Mouse (Mus musculus) thymus, postnatal 36 days (tissue): ENCODE measurements around the gene Pak7.
"Not testable (repeated sequence)": the region's sequence is repeated elsewhere in the genome, so short reads cannot be mapped to it uniquely, and the experiment has no call there.

ENCODE experiments used
- DNase-seq, 2 experiments: peaks; one replicate each; pipeline ENCODE4 v3.0.0; 2022; ENCODE audit warnings: mixed read lengths in 2 of 2

Pak7 gene

GRCm38 (mm10) chr2:136387181-136388131, at the start of gene Pak7:
Gene Pak7 (minus strand): TSS chr2:136387967.
- no peak for DNase-seq

GRCm38 (mm10) chr2:136425561-136425960, 37.8 kb upstream of the Pak7 start:
- DNase-seq, result no peak

GRCm38 (mm10) chr2:136419543-136419942, 31.8 kb upstream of the Pak7 start:
- DNase-seq, result no peak

DNA sequence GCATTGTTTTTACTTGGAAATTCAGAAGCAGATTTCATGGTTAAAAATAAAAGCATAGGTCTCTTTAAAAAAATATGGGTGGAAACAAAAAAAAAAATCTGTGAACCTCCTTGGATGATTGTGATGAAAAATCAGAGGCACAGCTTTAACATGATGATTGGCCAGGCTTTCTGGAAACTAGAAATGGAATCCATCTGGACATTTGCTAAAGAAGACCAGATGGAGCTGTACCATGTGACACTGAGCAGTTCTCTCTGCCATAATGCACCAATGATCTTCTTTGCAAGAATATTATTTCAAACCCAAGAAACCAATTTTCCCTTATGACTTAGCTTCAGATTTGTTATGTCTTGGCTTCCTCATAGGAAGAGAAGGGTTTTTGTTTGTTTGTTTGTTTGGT, 28.6 kb upstream of the Pak7 start:
- no peak for DNase-seq

DNA sequence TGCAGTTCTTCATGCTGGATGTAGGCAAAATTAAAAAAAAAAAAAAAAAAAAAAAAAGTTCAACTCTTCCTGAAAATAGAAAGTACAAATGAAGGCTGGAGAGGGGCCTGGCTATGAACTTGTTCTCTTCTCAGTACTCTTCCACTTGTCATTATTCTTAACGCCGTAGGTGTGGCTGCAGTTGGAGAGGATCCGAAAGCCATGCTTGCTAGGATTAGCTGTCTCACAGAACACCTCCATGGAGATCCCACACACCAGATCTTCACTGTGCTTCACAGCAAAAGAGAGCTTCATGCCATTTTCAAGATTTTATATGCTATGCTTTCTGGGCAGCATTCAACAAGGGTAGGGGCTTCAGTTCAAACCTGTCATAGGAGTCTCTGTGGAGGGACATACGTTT, 14.8 kb upstream of the Pak7 start:
- no peak for DNase-seq

- no peak for DNase-seq
Measured at GRCm38 (mm10) chr2:136375318-136375717, 12.4 kb downstream of the Pak7 start.

GRCm38 (mm10) chr2:136372361-136372760, 15.4 kb downstream of the Pak7 start:
- DNase-seq, result no peak

GRCm38 (mm10) chr2:136351393-136352096, 36.2 kb downstream of the Pak7 start:
- DNase-seq, result no peak

- no peak for DNase-seq
Measured at GRCm38 (mm10) chr2:136350459-136350858, 37.3 kb downstream of the Pak7 start.

DNA sequence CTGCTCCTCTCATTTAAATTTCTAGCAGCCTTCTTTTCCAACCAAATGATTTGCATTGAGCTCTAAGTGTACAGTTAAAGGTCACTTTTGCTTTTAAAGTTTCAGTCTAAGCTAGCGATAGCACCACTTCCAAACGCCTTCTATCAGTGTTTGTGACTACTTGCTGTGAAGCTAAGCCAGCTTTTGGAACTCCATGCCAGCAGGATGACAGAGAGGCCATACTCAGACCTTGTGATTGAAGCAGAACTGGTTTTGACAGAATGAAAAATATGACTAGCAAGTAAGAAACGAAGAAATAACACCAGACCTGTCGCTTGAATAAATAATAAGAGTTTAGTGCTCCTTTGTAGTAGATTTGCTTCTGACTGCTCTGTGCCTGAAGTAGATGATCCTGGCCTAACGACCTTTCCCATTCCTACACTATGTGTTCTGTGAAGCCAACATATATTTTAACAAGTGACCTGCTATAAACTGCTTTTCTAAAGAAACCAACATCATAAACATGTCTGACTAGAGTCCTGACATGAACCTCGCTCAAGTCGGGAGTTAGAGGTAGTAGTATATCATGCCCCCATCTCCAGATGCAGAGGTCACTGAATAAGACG, 38.0 kb downstream of the Pak7 start:
- no peak for DNase-seq

GRCm38 (mm10) chr2:136344240-136344780, 43.5 kb downstream of the Pak7 start:
- DNase-seq, result not testable (repeated sequence)

DNA sequence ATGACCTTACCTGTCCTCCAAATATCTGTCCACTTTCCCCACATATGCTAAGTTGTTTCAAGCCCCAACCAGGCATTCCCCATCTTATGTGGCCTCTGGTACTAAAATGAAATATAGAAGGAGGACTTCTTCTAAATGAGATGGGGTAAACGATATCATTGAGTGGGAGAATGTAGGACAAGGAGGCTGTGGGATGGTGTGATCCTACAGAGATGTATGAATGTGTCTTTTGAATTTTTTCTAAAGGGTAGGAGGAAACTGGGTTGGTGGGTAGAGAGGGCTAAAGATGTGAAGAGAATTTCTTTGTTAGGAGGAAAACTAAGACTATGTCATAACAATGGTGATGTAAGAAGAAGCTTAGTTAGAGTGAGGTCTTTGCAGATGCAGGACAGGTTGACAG, 57.8 kb downstream of the Pak7 start:
- DNase-seq, result no peak

GRCm38 (mm10) chr2:136325646-136326045, 62.1 kb downstream of the Pak7 start:
- no peak for DNase-seq

DNA sequence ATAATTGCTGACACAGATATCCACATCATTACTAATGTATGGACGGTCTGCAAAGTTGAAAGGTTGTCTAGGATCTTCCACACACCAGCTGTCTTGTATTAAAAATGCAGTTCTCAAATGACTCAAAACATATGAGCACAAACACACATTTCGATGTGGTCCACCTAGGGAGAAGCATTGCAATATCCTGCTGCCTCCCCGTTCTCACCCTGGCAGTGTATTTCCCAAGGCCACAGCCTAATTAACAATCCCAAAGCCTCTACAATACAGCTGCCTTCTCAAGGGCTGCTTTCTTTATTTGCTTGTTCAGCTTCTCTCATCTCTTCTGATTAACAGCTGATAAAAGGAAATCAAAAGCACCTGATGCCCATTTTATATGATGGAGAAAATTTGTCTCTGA, 78.5 kb downstream of the Pak7 start:
- no peak for DNase-seq

DNA sequence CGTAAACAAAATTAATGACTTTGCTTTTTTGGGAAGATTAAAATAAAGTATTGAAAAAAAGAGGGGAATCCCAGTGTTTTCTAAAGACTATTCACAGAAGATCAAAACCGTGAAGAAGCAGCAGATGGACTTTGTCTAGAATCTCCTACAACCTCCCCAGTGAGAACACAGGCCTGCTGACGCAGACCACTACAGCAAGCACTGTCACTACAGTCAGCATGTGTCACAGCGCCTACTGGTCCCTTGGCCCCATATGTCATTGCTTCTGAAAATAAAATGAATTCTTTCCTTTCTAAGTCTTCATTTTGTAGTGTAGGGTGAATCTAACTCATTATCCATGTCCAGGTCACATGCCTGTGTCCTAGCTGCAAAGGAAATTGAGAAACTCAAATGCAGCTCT, 79.0 kb downstream of the Pak7 start:
- DNase-seq, result no peak

DNA sequence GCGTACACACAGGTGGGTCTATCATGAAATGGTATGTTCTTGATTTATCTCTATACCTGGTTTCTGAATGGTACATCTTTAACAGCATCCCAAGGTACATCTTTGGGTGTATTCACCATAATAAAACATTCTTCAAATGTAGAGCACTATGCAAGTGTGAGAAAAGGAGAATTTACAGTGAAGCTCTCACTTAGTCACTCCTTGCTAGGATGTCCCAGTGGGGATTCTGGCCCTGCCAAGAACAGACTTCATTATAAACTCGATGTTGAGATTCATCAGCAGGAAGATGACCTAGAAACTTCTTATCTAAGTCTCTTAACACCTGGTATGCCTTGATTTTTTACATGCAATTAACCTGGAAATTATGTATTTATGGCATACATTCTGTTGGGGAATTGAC, 85.6 kb downstream of the Pak7 start:
- DNase-seq, result no peak

- DNase-seq, result no peak
Measured at GRCm38 (mm10) chr2:136301406-136301805, 86.4 kb downstream of the Pak7 start.

GRCm38 (mm10) chr2:136297371-136297770, 90.4 kb downstream of the Pak7 start:
- no peak for DNase-seq

DNA sequence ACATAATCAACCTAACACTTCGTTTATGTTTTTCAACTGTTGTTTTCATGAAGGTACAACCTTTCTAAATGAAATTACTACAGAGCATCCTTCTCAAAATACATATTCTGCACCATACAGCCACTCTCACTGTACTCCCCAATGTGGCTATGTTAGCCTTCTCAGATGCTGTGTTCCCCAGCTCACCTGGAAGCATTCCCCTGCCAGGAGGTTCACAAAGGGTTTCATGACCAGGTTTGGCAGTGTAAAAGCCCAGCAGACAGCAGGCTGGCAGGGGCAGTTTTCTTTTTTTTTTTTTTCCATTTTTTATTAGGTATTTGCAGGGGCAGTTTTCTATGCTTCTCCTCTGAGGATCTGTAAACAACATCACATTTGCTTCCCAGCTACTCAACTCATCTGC, 105.7 kb downstream of the Pak7 start:
- DNase-seq, result no peak

- not testable (repeated sequence) for DNase-seq
Measured at GRCm38 (mm10) chr2:136241960-136242359, 145.8 kb downstream of the Pak7 start.

- no peak for DNase-seq
Measured at GRCm38 (mm10) chr2:136231228-136231627, 156.5 kb downstream of the Pak7 start.

DNA sequence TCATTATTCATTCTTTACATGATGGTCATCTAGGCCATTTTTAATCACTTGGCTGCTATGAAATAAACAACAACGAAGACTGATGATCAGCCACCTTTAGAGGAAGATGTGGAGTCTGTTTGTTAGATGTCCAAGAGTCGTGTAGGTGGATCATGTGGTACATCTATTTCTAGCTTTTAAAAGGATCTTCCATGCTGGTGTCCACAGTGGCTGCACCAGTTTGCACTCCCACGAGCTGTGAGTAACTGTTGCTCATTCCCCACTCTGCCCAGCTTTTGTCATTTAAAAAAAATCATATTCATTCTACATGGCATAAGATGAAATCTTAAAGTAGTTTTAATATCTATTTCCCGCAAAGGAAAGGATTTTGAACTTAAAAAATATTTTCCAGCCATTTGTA, 183.7 kb downstream of the Pak7 start:
- DNase-seq, result no peak

DNA sequence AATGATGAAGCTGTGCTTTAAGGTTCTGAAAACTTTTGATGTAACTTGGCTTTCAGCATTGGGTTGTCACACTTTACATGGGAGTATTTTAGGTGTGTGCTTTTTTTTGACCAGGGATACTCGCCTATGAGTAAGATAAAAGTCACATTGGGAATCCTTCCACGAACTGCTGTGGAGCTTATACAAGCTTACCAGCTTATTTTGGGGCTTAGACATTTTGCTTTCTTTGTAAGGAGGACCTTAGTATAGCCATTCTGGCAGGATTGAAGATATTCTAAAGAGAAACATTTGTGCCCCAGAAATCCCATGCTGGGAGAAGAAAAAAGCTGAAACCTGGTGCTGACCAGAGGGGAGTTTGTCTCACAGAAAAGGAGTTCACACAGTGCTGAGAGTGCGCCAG, 212.7 kb downstream of the Pak7 start:
- DNase-seq, result no peak
